Mouse (Mus musculus) T-helper 2 cell (primary cell): Measurements from ENCODE around the gene Jpt1.
"Not testable (repeated sequence)": the region's sequence is repeated elsewhere in the genome, so short reads cannot be mapped to it uniquely, and the experiment has no call there.

Experiments
- in situ Hi-C: fragments of 300-600 bp; cut with MboI, MseI; formaldehyde crosslinking; loops from one replicate; pipeline ENCODE4 v1.15.1; 2025; ENCODE audit warnings: high pct_unique_total_duplicates

Gene Jpt1

DNA sequence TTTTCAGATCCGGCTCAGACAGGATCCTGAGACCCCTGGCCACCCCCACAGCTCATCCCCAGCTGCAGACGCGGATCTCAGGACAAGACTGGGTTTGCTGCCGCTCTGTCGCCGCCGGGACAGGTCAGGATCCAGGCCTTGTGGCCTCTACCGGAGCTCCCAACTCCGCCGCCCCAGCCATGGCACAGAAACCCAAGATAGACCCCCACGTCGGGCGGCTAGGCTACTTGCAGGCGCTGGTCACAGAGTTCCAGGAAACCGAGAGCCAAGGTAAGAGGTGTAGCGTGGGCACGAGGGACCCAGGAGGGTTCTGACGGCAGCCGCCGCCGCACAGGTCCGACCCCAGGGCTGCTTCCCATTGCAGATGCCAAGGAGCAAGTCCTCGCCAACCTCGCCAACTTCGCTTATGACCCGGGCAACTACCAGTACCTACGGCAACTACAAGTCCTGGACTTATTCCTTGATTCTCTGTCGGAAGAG, 38.4 kb downstream of the Jpt1 start:
- in situ Hi-C loops: loop anchor here (25.0 kb wide), 1 partner anchor 937 kb away; the partner anchor contains the start of gene Rnf157

DNA sequence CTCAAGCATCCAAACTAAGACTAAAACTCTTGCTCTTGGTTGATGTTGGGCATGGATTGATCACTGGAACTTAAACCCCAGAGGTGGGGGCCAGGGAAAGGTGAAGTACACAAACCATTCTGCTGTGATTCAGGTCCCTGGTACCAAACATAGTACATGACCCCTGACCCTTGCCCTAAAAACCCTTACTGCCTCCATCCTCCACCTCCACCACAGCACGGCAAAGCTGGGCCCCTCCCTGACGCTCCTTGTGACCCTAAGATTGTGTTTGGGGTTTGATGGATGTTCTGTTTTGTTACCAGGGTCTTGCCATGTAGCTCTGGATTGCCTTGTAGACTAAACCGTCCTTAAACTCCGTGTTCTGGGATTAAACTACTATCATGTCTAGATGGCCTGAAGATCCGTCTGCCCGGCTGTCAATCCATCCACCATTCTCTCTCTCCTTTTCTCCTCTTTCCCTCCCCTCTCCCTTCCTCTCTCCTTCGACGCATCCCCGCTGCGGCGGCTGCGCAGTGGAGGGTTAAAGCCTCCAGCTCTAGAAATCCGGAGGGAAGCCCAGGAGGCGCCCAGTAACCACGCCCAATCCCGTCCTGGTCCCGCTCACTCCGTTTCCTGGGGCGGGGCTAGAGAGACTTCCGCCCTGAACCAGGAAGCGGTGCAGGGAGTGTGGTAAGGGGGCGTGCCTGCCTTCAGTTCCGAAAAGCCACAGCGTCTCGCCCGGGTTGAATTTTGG, 39.0 kb downstream of the Jpt1 start, which contains the start of gene Armc7:
Gene Armc7, plus strand, starts transcription at position 643 of the 733 bp plus-strand sequence.
- in situ Hi-C loops: loop anchor here (25.0 kb wide), 1 partner anchor 937 kb away; the partner anchor contains the start of gene Rnf157

DNA sequence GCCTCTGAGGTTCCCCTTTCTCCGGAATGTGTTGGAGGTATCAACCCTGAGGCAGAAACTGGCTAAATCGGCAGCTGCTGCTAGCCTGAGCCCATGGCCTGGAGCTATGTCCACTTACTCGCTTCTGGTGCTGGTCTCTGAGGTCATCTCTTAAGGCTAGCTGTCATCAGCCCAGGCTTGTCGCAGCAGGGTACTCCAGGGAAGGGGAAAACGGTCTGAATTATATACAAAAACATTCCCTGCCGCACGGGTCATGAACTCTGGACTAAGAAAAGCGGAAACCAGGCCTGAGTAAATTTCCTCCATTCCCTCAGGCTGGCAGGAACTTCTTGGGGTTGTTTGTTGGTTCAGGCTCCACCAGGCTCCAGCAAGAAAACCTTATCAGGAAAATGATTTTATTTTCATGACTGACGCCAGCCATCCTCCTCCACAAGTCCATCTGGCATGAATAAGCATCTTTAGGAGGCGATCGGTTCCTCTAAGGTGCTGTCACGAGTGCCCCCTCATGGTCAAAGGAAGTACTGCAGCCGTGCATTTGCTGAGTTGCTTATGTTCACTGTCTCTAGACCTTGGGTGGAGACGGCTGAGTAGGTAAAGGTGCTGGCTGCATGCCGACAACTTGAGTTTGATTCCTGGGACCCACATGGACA, 40.4 kb downstream of the Jpt1 start:
- in situ Hi-C loops: loop anchor here (5.0 kb wide), 1 partner anchor 41 kb away; no protein-coding TSS in a partner anchor

DNA sequence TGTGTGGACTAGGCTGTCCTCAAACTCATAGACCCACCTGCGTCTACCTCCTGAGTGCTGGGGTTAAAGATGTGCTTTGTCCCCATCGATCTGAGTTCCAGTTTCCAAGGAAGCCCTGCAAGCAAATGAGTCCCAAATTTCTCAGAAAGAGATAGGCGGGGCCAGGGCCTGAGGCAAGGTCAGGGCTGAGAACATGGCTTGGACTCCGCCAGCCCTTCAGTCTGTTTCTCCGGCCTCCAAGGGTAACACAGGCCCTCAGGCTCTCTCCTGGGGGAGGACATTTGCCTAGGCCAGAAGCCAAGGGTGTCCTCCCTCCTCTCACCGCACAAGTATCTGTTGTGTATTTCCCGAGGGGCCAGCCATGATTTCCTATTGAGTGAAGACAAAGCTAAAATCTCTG, 42.0 kb downstream of the Jpt1 start:
- in situ Hi-C loops: loop anchor here (5.0 kb wide), 1 partner anchor 40 kb away; no protein-coding TSS in a partner anchor

DNA sequence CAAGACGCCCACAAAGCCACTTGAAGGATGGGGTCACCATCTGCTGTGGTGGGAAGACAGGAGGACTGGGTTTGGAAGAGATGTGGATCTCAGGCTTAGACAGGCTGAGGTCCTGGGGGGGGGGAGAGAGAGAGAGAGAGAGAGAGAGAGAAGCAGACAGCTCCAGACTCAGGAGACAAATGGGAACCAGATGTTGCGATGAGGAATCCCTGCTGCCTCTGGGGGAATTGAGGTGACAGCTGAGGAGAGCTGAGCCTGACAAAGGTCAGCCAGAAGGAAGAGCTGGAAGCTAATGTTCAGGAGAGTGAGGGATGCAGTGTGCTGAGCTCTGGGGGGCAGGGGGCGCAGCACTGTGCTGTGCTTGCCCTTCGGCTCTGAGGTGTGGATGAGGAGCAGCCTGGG, 47.0 kb downstream of the Jpt1 start:
- in situ Hi-C loops: loop anchor here (5.0 kb wide), 1 partner anchor 105 kb away; no protein-coding TSS in a partner anchor

DNA sequence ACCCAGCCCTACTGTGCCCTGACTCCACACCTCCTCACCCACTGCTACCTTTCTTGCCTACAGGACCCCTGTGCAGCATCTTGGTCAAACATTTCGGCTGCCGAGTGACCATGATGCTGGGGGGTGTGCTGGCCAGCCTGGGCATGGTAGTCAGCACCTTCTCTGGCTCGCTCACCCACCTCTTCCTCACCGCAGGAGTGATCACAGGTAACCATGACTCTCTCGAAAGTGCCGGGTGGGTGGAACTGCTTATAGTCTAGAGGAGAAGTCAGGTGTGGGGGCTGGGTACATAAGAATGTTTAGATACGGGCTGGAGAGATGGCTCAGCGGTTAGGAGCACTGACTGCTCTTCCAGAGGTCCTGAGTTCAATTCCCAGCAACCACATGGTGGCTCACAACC, 49.3 kb downstream of the Jpt1 start:
- in situ Hi-C loops: loop anchor here (5.0 kb wide), 1 partner anchor 103 kb away; no protein-coding TSS in a partner anchor

DNA sequence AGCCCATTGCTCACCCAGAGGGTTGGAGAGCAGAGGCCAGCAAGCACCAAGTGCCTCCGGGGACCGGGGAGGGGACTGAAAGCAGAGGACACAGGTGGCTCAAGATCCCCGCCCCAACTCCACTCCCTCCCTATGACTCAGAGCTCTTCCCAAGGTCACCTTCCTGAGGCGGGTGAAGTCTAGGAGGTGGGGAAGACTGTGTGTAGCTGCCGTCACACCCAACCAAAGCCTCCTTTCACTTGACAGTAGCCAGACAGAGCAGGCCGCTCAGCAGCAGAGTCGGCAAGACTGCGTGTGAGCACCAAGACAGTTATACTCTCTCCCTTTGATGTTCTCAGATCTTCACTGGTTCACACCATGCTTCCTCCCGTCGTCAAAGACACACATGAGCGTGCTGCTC, 50.8 kb downstream of the Jpt1 start:
- in situ Hi-C loops: no loop called here

DNA sequence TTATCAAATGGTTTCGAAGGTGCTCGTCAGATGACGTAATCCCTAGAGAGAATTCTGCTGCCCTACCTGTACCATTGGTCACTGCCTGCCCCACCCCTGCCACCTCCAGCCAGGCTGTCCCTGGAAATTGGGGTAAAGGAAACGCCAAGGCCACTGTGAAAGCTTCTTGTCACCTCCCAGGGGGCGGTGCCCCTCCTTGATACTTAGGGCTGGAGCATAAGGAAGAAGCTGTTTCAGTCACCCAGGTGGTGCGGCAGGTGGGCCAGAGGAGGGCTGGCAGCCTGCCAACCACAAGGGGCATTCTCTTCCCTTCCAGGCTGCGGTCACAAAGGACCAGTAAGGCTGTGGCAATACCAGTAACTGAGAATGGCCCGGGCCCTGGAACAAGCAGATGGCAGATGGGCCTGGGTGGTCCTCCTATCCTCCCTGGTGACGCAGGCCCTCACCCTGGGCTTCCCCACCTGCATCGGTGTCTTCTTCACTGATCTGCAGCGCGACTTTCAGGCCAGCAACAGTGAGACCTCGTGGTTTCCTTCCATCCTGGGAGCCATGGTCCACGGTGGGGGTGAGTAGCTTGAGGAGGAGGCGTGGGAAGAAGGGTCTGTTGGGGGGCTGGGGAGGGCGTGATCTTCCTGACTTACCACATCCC, 51.8 kb downstream of the Jpt1 start, which contains the start of gene Slc16a5:
Gene Slc16a5, plus strand, starts transcription at position 232 of the 649 bp plus-strand sequence.
- in situ Hi-C loops: no loop called here

DNA sequence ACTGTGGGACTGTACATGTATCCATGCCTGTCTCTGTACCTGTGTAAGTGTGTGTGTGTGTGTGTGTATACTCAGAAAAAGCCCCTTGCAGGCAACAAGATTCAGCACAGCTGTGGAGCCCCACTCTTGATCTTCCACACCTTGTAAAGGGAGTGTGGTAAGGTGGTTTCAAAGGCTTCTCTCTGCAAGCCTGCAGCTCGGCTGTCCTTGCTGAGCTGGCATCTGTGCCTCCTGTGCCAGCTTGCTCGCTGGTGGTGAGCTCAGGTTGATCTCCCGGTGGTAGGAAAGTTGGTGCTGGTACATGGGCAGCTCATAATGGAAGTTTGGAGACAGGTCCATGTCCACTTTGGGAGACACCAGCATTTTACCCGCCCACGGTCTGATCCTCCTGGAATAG, 52.3 kb downstream of the Jpt1 start:
- in situ Hi-C loops: no loop called here

DNA sequence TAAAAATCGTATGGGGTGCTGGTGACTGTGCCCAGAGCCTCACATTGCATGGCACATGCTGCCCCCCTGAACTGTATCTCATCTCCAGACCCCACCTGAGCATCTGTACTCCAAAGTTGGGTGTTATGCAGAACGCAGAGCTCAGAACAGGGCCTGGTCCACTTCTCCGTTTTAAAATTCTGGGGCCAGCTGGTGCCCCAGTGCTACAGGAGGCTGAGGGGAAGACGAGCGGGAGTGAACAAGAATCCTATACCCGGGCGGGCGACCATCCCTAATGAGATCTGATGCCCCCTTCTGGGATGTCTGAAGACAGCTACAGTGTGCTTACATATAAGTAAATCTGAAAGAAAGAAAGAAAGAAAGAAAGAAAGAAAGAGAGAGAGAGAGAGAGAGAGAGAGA, 53.2 kb downstream of the Jpt1 start:
- in situ Hi-C loops: no loop called here

DNA sequence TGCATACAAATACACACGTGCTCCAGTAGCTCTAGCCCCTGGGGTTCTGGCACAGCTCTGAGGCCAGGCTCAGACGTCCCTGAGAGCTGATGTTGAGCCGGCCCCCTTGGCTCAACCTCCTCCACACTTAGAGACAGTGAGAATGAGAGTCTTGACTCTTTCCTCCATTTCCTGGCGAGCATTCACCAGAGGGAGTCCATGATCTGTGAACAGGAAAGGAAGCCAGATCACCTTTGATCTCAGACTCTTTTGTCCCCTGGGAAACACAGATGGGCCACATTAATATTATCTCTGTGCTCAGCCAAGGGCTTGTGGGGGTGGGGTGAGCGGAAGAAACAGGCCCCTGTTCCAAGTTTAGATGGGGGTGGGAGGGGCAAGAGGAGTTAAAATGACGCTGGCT, 56.8 kb downstream of the Jpt1 start:
- in situ Hi-C loops: no loop called here

DNA sequence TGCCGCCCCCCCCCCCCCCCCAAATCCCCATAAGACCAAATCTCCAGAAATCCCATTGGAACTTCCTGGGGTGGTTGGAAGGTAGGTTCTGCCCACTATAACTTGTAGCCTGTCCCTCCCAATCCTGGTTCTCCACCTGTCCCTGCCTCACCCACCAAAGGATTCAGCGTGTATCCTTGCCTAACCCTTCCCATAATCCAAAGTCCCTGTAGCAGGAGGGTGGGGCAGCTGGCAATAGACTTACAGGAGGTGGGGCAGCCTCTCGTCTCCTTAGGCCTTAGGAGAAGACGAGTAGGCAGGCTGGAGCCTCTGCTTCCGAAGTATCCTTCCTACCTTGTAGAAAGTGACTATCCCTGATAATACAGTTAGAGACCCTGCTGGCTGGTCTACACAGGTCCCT, 58.0 kb downstream of the Jpt1 start:
- in situ Hi-C loops: no loop called here

DNA sequence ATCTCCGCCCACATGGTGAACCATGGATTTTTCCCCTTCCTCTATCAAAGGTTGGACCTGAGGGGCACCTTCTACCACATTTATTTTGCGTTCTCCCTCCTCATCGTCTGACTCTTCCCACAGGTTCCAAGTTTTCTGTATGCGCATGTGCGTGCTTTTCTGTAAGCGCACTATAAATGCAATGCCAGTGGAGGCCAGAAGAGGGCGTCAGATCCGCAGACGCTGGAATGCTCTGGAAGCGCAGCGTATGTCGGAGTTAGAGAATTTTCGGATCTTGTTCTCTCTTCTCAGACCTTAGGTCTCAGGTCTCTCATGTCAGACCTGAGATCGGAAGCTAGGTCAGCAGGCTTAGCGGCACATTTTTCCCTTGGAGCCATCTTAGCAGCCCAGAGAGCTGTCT, 58.6 kb downstream of the Jpt1 start:
- in situ Hi-C loops: no loop called here

DNA sequence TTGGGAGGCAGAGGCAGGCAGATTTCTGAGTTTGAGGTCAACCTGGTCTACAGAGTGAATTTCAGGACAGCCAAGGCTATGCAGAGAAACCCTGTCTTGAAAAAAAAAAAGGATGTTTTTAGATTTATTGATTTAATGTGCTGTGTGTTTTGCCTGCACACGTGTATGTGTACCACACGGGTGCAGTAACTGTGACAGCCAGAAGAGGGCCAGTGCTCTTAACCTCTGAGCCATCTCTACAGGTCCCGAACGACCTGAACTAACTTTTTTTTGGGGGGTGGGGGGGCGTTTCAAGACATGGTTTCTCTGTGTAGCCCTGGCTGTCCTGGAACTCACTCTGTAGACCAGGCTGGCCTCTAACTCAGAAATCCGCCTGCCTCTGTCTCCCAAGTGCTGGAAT, 59.4 kb downstream of the Jpt1 start:
- in situ Hi-C loops: not testable (repeated sequence)

DNA sequence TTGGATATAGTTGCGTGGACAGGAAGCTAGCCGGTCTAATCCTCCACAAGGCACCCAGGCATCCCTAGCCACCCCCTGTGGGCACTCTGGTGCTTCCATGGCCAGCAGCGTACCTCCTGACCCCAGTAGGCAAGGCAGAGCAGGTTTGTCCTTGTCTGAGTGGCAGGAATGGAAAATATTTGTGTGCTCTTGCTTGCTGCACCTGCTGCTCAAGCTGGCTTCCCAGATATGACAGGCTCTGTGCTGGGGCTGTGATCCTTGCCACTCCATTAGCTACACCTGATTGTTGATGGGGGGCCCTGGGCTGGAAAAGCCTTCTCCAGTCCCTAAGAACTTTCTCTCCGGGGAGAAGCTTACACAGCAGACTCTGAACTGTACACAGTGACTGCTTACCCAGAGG, 60.9 kb downstream of the Jpt1 start:
- in situ Hi-C loops: no loop called here

DNA sequence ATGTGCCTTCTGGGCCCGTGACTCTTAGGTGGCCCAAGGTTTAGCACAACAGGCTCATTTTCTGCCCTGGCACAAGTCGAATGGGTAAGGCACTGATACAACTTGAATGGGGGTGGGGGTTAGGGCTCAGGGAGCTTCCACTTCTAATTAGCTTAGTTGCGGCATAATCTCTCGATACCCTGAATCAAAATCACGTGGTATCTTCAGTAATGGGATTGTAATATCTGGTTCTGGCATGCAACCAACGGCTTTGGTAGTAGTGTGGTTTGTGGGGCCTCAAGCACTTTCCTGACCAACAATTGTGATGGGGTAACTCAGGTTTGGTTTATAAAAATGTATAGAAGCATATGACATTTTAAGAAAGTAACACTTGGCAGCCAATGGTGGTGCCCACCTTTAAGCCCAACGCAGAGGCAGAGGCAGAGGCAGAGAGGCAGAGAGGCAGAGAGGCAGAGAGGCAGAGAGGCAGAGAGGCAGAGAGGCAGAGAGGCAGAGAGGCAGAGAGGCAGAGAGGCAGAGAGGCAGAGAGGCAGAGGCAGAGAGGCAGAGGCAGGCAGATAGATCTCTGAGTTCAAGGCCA, 61.8 kb downstream of the Jpt1 start:
- in situ Hi-C loops: no loop called here

DNA sequence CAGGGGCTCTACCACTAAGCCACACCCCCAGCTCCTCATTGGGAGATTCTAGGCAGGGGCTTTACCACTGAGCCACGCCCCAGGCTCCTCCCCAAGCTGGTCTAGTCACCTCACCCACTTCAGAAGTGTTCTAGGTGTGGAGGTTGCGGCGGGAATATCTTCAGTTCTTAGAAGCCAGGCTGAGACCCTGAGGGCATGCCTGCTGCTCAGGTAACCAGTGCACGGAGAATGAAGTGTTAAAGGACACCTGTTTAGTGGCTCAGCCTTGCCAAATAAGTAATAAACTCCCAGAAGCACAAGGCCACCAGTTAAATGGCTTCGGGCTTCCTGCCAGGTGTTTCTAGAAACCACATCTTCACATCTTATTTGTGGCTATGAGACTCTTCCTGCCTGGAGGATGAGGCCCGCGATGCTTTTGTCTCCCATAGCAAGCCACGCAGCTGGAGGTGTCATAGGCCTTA, 62.4 kb downstream of the Jpt1 start:
- in situ Hi-C loops: no loop called here

DNA sequence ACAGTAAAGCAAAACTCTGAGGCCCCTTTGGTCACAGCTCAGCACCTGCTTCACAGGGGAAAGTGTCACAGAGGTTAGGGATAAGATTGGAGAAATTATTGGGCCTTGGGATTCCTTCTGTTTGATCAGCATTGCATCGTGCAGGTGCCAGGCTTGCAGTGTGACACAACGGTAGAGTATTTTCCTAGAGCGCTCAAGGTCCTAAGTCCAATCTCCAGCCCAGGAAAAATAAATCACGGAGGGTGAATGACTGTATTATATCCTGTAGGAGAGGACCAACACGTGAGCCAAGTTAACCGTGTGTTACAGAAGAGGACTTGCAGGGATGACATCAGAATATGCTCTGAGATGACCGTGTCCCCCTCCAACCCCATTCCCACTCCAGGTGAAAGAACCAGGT, 64.0 kb downstream of the Jpt1 start:
- in situ Hi-C loops: no loop called here

DNA sequence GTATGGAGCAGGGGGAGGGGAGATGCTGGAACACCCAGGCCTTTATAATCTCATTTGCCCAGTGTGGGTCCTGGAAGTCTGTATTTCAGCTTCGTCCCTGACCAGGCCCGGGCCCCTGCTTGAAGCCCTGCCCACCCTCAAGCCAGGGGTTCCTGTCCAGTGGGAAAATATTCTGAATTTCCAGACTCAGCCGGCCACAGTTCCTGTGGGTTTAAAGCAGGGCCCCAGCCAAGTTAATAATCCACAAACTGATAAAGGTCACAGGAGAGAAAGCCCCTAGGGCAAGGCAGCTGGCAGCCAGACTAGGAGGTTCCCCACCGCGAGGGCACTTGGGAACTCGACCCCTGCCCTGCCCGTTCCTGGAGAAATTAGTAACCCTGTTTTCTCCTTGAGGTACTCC, 65.2 kb downstream of the Jpt1 start:
- in situ Hi-C loops: no loop called here

DNA sequence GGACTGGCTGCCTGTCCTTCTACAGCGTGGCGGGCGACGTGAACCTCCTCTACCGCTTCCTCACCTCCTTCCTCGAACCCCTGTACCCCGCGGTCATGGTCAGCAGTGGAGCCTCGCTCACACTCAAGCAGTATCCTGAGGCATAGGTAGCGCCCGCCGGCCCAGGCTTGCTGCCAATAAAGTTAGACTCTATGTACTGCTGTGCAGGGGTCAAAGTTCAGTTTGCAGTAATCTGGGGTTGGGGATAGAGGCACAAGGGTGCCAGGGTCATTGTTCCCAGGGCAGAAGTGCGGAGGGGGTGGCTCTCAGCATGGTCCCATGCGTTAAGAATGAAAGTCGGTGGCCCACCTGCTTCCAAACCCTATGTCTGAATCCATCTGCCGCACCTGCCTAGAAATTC, 66.1 kb downstream of the Jpt1 start:
- in situ Hi-C loops: no loop called here
